Mouse (Mus musculus): ENCODE measurements around the gene Ubxn4. TPM values are rescaled to one million over a fixed set of nuclear protein-coding genes. Genes with fewer than 3 reads are reported as not detected.
A peak's percentile ranks its signal among the peaks of the same experiment; 100 is the strongest.
"Not testable (repeated sequence)": the region's sequence is repeated elsewhere in the genome, so short reads cannot be mapped to it uniquely, and the experiment has no call there.

Ubxn4 gene
- total RNA-seq (2021) = 10 to 100 TPM; 65.2 to 67.4 TPM
- long read RNA-seq, experiment 1, full-length matches to known transcripts = 32 of 44 reads
- long read RNA-seq, experiment 1, partial matches to known transcripts = 2 of 44 reads
- long read RNA-seq, experiment 1, other reads (novel, unspliced or antisense) = 10 of 44 reads
- long read RNA-seq, experiment 2, full-length matches to known transcripts = 75 of 133 reads
- long read RNA-seq, experiment 2, partial matches to known transcripts = 27 of 133 reads
- long read RNA-seq, experiment 2, other reads (novel, unspliced or antisense) = 31 of 133 reads

GRCm38 (mm10) chr1:128243627-128243995, at the start of gene Ubxn4:
Gene Ubxn4 (plus strand): TSS chr1:128243964.
- no peak for DNase-seq (ENCODE audit: low spot score in 2 of 2)

GRCm38 (mm10) chr1:128194011-128194410, 49.8 kb upstream of the Ubxn4 start:
- DNase-seq (ENCODE audit: low spot score in 2 of 2) = no peak

- no peak for DNase-seq (ENCODE audit: low spot score in 2 of 2)
These were observed 46.4 kb upstream of the Ubxn4 start for GRCm38 (mm10) chr1:128197353-128197752.

- DNase-seq (ENCODE audit: low spot score in 2 of 2) = no peak
These were observed 30.5 kb upstream of the Ubxn4 start for GRCm38 (mm10) chr1:128213261-128213660.

GRCm38 (mm10) chr1:128221886-128222285, 21.9 kb upstream of the Ubxn4 start:
- no peak for DNase-seq (ENCODE audit: low spot score in 2 of 2)

DNA sequence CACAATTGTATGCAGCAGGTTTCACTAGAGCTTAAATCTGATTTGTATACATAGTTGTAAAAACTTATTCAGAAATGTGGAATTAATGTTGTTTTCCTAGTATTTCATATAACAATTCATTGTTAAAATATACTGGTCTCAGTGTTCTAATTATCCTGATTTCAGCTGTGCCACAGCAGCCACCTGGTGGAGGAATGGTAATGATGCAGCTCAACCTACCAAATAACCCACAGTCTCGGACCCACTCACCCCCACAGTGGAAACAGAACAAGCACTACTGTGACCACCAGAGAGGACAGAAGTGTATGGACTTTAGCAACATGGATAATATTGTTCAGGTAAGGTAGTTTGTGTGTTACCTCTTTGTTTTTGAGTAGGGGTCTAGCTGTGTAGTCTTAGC, 20.5 kb upstream of the Ubxn4 start:
- no peak for DNase-seq (ENCODE audit: low spot score in 2 of 2)

GRCm38 (mm10) chr1:128235181-128235580, 8.6 kb upstream of the Ubxn4 start:
- no peak for DNase-seq (ENCODE audit: low spot score in 2 of 2)

DNA sequence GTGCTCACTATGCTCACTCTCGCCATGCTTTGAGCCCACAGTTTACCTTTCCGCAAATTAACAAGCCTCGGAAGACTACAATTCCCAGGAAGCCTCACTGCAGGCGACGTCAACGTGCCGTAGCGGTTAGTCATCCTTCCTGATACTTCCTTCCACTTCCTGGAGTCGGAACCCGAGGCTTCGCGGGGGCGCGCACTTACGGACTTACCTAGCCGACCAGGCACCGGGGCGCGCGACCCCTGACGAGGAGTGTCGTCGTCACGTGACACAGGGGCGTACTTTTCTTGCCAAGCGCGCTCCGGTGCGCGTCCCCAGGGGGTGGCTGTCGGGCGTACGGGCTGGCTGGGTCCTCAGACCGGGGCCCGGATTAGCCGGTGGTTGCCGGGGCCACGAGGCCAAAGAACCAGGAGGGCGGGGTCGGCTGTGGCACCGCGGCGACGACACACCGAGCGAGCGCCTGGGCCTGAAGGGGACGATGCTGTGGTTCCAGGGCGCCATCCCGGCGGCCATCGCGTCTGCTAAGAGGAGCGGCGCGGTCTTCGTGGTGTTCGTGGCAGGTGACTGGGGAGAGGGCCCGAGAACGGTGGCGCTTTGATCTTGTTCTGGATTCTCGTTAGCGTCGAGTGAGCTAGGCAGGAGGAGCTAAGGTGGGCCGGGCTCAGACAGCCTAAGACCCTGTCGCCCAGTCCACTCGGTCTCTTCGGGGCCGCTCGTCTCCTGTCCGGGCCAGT, 397 bp downstream of the Ubxn4 start:
- peak; percentile 85 to 93 for DNase-seq (ENCODE audit: low spot score in 2 of 2)

DNA sequence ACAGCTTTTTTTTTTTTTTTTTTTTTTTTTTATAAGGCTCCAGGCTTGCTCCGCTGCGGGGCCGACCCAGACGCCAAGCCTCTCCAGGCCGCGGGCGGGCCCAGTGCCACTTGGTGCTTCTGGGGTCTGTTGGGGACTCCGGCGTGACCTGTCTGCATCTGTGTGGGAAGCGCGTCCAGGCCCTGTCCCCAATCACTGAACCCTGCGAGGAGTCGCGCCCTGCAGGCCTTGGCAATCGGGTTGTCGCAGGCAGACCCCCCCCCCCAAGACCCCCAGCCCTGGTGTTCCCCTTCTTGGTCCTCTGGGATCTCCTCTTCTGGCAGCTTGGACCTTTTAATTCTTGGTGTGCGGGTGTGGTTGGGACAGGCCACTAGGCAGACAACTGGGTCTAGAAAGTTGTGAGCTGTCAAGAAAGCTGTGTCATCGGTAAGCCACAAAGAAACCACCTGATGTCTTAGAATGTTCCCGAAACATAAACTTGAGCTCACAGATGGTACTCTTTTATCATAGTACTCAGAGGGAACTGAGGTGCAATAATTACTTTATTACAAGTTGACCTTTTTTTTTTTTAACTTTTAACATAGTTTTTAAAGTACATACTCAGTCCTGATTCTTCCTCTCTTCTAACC, 1.1 kb downstream of the Ubxn4 start:
- peak in 1 of 2 experiments; percentile 6 for DNase-seq (ENCODE audit: low spot score in 2 of 2)

GRCm38 (mm10) chr1:128267061-128267460, 23.3 kb downstream of the Ubxn4 start:
- DNase-seq (ENCODE audit: low spot score in 2 of 2) = not testable (repeated sequence)

DNA sequence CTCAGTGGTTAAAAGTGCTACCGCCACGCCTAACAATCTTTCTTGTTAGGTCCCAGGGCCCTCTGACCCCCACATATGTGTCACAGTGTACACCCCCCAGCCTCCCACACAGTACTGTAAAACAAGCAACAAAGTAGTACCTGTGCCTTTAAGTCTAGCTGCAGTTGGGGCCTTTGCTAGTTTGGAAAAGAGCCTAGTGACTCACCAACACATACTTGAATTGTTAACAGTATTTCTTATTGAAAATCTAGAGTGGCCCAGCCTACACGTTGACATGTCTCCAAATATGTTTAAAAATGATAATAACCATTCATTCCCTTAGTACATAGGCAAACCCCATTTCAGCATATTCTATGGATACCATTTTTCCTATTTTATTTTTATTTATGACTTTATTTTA, 27.0 kb downstream of the Ubxn4 start:
- no peak for DNase-seq (ENCODE audit: low spot score in 2 of 2)

GRCm38 (mm10) chr1:128275908-128276307, 32.1 kb downstream of the Ubxn4 start:
- DNase-seq (ENCODE audit: low spot score in 2 of 2) = no peak

DNA sequence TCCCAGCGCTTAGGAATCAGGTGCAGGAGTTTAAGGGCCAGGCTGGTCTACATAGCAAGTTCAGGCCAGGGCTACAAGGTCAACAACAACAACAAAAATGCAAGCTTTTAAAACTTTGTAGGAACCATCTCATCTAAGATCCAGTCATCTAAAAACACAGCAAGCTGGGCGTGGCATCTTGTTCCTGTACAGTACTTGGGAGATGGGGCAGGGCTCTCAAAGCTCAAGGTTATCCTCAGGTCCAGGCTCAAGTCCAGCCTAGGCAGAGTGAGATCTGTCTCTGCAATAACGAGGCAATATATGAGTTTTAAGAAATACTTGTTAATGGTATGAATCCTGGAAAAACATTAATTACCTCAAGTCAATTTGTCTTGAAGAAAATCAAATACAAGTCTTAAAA, 34.8 kb downstream of the Ubxn4 start:
- DNase-seq (ENCODE audit: low spot score in 2 of 2) = no peak

- no peak for DNase-seq (ENCODE audit: low spot score in 2 of 2)
These were observed 38.0 kb downstream of the Ubxn4 start for GRCm38 (mm10) chr1:128281753-128282152.

DNA sequence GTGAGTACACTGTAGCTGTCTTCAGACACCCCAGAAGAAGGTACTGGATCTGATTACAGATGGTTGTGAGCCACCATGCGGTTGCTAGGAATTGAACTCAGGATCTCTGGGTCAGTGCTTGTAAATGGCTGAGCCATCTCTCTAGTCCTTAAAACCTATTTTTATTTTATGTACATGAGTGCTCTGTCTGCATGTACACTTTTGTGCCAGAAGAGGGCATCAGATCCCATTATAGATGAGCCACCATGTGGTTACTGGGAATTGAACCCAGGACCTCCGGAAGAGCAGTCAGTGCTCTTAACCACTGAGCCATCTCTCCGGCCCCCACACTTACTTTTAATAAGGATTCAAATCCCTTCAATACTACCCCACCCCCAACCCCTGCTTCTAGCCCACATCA, 39.2 kb downstream of the Ubxn4 start:
- no peak for DNase-seq (ENCODE audit: low spot score in 2 of 2)

- DNase-seq (ENCODE audit: low spot score in 2 of 2) = no peak
These were observed 40.5 kb downstream of the Ubxn4 start for GRCm38 (mm10) chr1:128284157-128284690.

- DNase-seq (ENCODE audit: low spot score in 2 of 2) = no peak
These were observed 41.4 kb downstream of the Ubxn4 start for GRCm38 (mm10) chr1:128285136-128285535.

- DNase-seq (ENCODE audit: low spot score in 2 of 2) = no peak
These were observed 46.5 kb downstream of the Ubxn4 start for GRCm38 (mm10) chr1:128290295-128290694.

DNA sequence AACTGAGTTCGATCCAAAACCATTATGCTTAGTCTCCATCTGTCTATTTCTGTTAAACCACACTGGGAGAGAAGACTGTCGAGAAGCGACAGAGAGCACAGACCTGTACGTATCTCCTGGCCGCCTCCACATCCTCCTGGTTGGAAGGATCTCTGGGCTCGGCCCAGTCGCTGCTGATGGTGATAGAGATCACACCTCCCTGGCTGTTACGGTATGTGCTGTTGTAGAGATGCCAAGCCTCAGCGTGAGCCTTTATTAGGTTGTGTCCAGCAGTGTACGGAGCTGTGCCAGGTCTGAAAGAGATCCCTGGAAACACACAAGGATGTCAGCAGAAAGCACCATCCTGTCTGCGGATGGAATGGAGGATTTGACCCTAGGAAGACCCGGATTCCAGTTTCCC, 49.8 kb downstream of the Ubxn4 start:
- no peak for DNase-seq (ENCODE audit: low spot score in 2 of 2)

DNA sequence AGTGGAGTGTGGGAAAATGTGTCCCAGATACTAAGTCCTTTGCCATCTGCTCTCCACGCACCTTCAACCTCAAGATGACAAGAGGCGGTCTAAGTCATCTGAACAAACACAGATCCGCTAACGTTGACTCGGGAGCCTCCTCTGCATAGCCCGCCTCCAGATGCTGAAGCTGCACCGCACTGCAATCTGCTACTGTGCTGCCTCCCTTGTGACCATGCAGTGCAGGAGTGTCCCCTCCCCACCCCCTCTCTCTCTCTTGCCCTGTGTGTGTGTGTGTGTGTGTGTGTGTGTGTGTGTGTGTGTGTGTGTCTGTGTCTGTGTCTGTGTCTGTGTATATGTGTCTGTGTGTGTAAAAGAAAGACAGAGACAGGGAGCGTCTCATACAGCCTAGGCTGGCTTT, 51.5 kb downstream of the Ubxn4 start:
- no peak for DNase-seq (ENCODE audit: low spot score in 2 of 2)

- DNase-seq (ENCODE audit: low spot score in 2 of 2) = no peak
These were observed 52.2 kb downstream of the Ubxn4 start for GRCm38 (mm10) chr1:128295717-128296528.

All from adrenal gland, postnatal 4 days (tissue).